ENCODE assay signal across 8 mouse cellular contexts in the genomic region with DNA sequence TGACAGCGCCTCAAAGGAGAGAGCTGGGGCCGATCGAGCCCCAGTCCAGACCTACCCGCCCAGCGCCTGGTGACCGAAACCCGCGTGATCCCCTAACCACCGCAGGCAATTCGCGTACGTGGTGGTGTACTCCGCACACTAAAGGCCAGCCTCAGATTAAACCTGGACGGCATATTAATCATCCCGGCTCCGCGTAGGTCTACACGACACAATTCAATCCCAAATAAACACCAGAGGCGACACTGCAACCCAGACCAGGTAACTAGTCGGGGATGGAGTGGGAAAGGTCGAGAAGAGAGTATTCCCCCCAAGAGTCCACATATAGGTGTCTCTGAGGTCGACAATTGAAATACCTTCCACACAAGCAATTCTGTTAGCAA.
DNase-seq lines count a peak whose midpoint lies in the region; ATAC-seq and TF ChIP-seq lines count a peak whose summit lies in the region.

No protein-coding gene starts in this region.

- H3K4me2 ChIP-seq in heart, embryonic 13.5 days, result peak overlapping the region; percentile 86
- peak overlapping the region; percentile 76 for H3K4me2 ChIP-seq in forebrain, embryonic 14.5 days (ENCODE audit: low read length)
- H3K4me2 ChIP-seq in liver, embryonic 15.5 days, result peak overlapping the region; percentile 91

- 4% methylated on average over 22 of the region's 22 CpGs for WGBS in heart, embryonic 13.5 days
- WGBS in forebrain, embryonic 14.5 days, result 5% methylated on average over 22 of the region's 22 CpGs
- WGBS in liver, embryonic 15.5 days (ENCODE audit: insufficient replicate concordance), result 4% methylated on average over 22 of the region's 22 CpGs

- no peaks in the 10 kb centered on the region for H3K36me3 ChIP-seq in heart, embryonic 13.5 days
- no peaks in the 10 kb centered on the region for H3K36me3 ChIP-seq in E14TG2a.4 (ENCODE audit: insufficient read depth, low read length)
- no peaks in the 10 kb centered on the region for H3K36me3 ChIP-seq in forebrain, embryonic 14.5 days (ENCODE audit: control insufficient read depth, insufficient read depth, low read length)
- H3K36me3 ChIP-seq in liver, embryonic 15.5 days (replicated peaks), result no peaks in the 10 kb centered on the region

- no peak for ATAC-seq in heart, embryonic 13.5 days (ENCODE audit: extremely low read depth, insufficient number of reproducible peaks, low FRiP score, low TSS enrichment)
- no peak for ATAC-seq in forebrain, embryonic 14.5 days
- ATAC-seq in liver, embryonic 15.5 days (ENCODE audit: insufficient read depth), result no peak

- H3K4me1 ChIP-seq in heart, embryonic 13.5 days, result peaks cover 46% of the 10 kb centered on the region
- peaks cover 50% of the 10 kb centered on the region for H3K4me1 ChIP-seq in E14TG2a.4 (replicated peaks; ENCODE audit: low read depth, low read length)
- peaks cover 19% of the 10 kb centered on the region for H3K4me1 ChIP-seq in forebrain, embryonic 14.5 days (ENCODE audit: control insufficient read depth, insufficient read depth, low read length)
- H3K4me1 ChIP-seq in liver, embryonic 15.5 days (replicated peaks), result peaks cover 41% of the 10 kb centered on the region

- TF ChIP-seq CTCF in E14TG2a.4 (conservative IDR thresholded peaks at IDR 0.05; ENCODE audit: low read length), result no peak

- H3K9me3 ChIP-seq in heart, embryonic 13.5 days, result no peaks in the 10 kb centered on the region
- no peaks in the 10 kb centered on the region for H3K9me3 ChIP-seq in E14TG2a.4 (ENCODE audit: low read length)
- H3K9me3 ChIP-seq in forebrain, embryonic 14.5 days (replicated peaks; ENCODE audit: control insufficient read depth, low read length), result no peaks in the 10 kb centered on the region
- no peaks in the 10 kb centered on the region for H3K9me3 ChIP-seq in liver, embryonic 15.5 days (replicated peaks)

- intact Hi-C loops in heart, postnatal 14 days (cut with DNase I), result loop anchor here (5.0 to 10.0 kb wide), 5 partner anchors 70 to 443 kb away; no protein-coding TSS in a partner anchor

- peak overlapping the region; percentile 74 for H3K4me3 ChIP-seq in heart, embryonic 13.5 days
- peak overlapping the region; percentile 70 for H3K4me3 ChIP-seq in E14TG2a.4 (replicated peaks; ENCODE audit: low read length)
- H3K4me3 ChIP-seq in forebrain, embryonic 14.5 days (ENCODE audit: low read depth, low read length), result peak overlapping the region; percentile 58
- H3K4me3 ChIP-seq in liver, embryonic 15.5 days (replicated peaks), result peak overlapping the region; percentile 70

- H3K27ac ChIP-seq in heart, embryonic 13.5 days (replicated peaks), result peak overlapping the region; percentile 81
- H3K27ac ChIP-seq in forebrain, embryonic 14.5 days (ENCODE audit: low read depth, low read length), result peak overlapping the region; percentile 85
- no peak overlapping the region for H3K27ac ChIP-seq in liver, embryonic 15.5 days (replicated peaks)

- H3K27me3 ChIP-seq in heart, embryonic 13.5 days (replicated peaks), result peaks cover 97% of the 10 kb centered on the region
- peaks cover 52% of the 10 kb centered on the region for H3K27me3 ChIP-seq in E14TG2a.4 (ENCODE audit: insufficient read depth, low read length)
- 0 out of 2 replicates have a peak, but pooled peaks cover 14% of the 10 kb centered on the region for H3K27me3 ChIP-seq in forebrain, embryonic 14.5 days (replicated peaks; ENCODE audit: control insufficient read depth, insufficient read depth, low read length)
- peaks cover 88% of the 10 kb centered on the region for H3K27me3 ChIP-seq in liver, embryonic 15.5 days

- no peak for DNase-seq in heart, postnatal 14 days
- DNase-seq in forebrain, embryonic 14.5 days (ENCODE audit: low spot score), result no peak
- DNase-seq in urinary bladder, postnatal 14 days (ENCODE audit: low spot score), result no peak
- no peak for DNase-seq in left cerebral cortex, adult 11 months (ENCODE audit: low spot score)
- no peak for DNase-seq in spleen, postnatal 4 days (ENCODE audit: low spot score in 2 of 2)

- peak overlapping the region; percentile 90 for H3K9ac ChIP-seq in heart, embryonic 13.5 days
- H3K9ac ChIP-seq in forebrain, embryonic 14.5 days (ENCODE audit: low read length), result peak overlapping the region; percentile 87
- H3K9ac ChIP-seq in liver, embryonic 15.5 days, result peak overlapping the region; percentile 63
